Mouse (Mus musculus): ENCODE results near the gene Golm1.

GRCm38 (mm10) chr13:59704562-59704961 is 29.0 kb upstream of the Golm1 start:
- peak; percentile 17; the same call in 1 of the 2 replicates for TF ChIP-seq CTCF (IDR thresholded peaks at IDR 0.05; ENCODE audit: low read depth, low read length)
- no peak for TF ChIP-seq POLR2A (IDR thresholded peaks at IDR 0.05; ENCODE audit: extremely low read depth, insufficient read depth, low read length)
